Mouse (Mus musculus): ENCODE measurements around the gene Grm7. TPM values are rescaled to one million over a fixed set of nuclear protein-coding genes. Genes with fewer than 3 reads are reported as not detected.
A peak's percentile ranks its signal among the peaks of the same experiment; 100 is the strongest.

Gene Grm7
- total RNA-seq, 2 experiments from 2014 or later = 68.4 to 87.5 TPM

DNA sequence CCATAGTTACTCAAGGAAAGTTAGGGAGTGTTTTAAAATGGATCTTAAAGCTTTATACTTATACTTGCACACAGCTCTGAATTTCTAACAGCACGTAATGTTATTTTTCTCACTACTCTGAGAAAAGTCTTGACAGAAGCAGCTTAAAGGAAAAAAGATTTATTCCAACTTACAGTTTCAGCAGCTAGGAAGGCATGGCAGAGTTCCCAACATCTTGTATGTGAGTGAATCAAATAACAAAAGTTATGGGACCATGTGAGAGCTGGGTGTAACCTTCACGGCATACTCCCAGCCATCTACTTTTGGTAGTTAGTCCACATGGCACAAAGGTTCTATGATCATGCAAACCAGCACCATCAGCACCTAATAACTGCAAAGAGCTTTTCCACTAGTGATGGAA lies 172.9 kb downstream of the Grm7 start:
- DNase-seq (ENCODE audit: low spot score in 2 of 2) = no peak
- intact Hi-C loops (cut with DNase I) = no loop called here

DNA sequence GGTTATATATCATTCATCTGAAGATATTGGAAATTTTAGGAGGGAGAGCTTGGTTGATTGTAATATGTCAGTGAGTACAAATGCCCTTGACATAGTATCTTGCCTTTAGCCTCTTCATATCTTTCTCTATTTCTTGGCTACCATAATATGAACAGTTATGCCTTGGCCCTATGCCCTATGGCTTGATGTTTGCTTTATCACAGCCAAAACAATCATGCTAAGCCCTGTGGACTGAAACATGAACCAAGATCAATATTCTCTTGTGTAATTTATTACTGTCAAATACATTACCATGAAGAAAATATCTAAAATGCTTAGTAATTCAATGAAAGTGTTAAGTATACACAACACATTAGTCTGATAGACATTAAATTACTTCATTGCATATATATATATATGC lies 222.9 kb downstream of the Grm7 start:
- intact Hi-C loops (cut with DNase I) = no loop called here
- DNase-seq (ENCODE audit: low spot score in 2 of 2) = no peak

DNA sequence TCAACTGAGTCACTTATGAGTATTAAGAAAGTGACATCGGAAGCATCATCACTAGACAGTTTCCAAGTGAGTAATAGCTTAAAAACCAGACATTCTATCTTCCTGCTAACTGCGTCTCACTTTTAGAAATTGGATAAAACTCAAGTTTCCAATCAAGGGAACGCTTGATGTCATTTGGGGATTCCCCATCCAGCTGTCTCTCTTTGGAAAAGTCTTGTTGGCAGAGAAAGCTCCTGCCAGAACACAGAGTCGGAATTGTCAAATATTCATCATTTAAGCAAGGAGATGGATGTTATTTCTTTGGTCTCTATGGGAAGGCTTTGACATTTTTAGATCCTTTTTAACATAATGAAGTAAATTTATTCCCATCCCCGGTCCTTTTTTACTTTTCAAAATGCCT lies 336.6 kb downstream of the Grm7 start:
- no peak for DNase-seq (ENCODE audit: low spot score in 2 of 2)
- intact Hi-C loops (cut with DNase I) = no loop called here

DNA sequence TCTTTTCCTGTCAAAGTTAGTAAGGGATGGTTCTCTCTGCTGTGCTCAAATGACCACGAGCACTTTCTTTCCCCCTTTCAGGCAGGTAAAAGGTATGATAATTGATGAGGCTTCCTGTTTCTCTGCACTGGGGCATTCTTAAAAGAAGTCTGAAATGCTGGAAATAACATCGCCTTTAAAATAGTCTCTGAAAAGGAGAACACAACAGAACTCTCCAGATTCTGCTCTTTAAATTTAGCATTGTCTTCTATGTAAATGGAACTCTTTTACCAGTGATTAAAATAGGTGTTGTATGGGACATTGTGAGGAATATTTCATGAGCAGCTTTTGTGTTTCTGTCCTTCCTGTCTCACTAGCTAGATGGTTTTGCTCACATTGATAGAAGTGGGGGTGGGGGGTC lies 393.7 kb downstream of the Grm7 start:
- intact Hi-C loops (cut with DNase I) = no loop called here
- DNase-seq (ENCODE audit: low spot score in 2 of 2) = no peak

DNA sequence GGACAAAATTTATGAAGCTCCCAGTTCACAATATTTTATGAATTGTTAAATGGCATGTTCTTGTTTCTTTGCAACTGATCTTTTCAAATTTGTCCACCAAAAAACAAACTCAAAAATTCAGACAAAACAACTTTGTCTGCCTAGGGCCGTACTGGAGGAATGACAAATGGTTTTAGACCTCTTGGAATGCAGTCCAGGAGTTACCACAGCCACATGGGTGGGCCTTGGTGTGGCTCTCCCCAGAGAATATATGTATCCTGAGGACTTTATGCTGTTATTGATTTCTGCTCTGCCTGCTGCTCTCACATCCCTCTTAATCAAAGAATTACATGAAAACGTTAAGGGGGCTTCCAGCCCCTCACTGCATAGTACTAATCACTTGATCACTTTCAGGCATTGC lies 400.5 kb downstream of the Grm7 start:
- DNase-seq (ENCODE audit: low spot score in 2 of 2) = no peak
- intact Hi-C loops (cut with DNase I) = no loop called here

DNA sequence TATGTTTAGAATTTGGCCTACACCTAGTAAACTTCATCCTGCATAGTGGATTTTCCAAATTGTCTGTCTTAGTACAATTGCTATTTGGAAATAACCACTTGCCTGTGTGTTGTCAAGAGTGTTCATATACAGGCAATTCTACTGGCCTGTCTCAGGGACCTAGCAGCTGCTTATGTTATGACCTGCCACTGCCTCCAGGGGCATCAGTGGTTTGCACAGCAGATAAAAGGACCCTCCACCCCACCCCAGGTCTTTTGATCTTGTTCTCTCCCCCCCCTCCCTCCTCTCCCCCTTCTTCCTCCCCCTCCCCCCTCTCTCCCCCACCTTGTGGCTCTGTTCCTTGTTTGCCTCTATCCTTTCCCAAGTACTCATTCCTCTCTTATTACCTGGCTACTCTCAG lies 403.9 kb downstream of the Grm7 start:
- intact Hi-C loops (cut with DNase I) = no loop called here
- DNase-seq (ENCODE audit: low spot score in 2 of 2) = no peak

DNA sequence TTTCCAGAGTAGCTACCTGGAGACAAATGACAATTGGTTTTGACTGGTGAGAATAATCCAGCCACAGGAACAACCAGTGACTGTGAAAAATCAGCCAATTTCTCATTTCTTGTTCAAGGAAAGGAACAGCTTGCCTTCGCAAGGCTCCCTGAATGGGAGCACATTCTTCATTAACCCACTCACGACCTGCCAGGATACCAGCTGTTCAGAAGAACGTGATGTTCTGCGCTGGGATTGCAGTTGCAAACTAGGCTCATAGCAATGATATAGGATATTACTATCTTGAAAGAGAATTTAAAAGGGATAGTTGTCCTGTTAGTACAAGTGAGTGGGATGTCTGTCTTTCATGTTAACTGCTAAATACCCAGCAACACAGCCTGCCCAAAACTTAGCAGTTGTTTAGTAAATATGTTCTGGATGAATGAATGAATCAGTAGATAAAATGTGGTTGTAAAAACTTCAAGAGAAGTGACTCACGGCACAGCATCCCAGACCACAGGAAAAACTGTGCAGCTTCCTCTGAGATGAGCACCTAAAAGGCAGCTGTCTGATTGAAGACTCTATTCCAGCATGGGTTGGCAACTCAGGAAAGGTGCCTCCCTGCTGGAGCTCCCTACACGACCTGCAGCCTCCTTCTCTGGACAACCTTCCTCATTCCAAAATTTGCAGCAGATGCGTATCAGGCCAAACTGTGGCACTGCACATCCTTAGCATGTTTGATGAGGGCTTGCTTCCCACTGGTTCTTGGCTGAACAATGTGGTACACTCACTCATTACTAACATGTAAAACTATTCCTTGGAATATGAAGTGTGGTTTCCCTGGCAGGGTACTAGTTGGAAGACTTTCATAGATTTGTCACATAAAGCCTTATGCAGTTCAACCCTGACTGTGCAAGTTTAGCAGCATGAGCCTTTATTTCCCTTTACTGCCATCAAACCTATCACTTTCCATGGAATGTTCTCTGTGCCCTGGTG lies 408.9 kb downstream of the Grm7 start:
- intact Hi-C loops (cut with DNase I) = no loop called here
- DNase-seq (ENCODE audit: low spot score in 2 of 2) = peak; percentile 53 to 61

DNA sequence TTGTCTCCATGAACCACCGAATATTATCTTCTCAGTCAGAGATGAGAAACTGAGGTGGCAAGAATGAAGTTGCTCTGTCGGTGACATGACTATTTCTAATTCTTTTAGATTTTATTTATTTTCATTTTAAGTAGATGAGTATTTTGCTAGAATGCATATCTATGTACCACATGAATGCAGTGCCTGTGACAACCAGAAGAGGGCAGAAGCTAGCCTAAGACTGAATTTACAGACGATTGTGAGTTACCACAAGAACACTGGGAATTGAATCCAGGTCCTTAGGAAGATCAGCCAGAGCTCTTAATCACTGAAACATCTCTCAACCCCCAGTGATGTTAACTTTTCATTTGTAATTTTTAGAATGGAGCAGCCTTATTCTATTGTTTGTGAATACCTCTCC lies 412.4 kb downstream of the Grm7 start:
- intact Hi-C loops (cut with DNase I) = no loop called here

DNA sequence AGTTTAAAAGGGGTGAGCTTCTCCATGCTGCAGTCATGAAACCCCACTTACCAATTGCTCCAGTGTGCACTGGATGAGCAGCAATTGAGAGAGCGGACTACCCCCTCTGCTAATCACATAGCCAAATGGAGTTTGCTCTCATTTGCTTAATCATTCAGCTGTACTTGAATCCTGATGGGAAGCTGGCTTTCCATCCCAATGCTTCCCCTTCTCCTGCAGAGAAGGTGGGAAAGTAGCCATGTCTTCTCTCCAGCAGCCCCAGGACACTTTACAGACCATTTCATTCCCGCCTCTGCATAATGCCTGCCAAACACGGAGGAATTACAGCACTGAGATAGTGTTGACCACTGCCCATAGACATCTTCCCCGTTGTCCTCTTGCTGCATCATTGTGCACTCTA lies 414.6 kb downstream of the Grm7 start:
- no peak for DNase-seq (ENCODE audit: low spot score in 2 of 2)
- intact Hi-C loops (cut with DNase I) = no loop called here

More for the DNA sequence above, 412.4 kb downstream of the Grm7 start:
- no peak for DNase-seq (ENCODE audit: low spot score in 2 of 2)

DNA sequence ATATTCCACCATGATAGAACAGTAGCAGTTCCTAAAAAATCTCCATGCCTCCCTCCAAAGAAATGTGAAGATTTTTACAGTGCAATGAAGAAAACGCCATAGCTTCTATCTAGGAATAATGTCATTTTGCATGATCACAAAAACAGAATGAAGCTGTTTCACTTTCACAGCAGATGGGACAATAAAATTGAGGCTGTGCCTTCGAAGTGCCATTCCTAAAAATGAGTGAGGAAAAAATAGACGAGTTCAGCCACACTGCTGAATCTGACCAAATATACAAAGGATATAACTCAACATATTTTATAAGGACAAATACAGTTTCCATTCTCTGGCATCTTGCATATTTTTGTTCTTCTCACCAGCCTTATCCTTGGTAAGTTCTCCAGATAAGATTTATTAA lies 439.2 kb downstream of the Grm7 start:
- DNase-seq (ENCODE audit: low spot score in 2 of 2) = no peak
- intact Hi-C loops (cut with DNase I) = no loop called here

DNA sequence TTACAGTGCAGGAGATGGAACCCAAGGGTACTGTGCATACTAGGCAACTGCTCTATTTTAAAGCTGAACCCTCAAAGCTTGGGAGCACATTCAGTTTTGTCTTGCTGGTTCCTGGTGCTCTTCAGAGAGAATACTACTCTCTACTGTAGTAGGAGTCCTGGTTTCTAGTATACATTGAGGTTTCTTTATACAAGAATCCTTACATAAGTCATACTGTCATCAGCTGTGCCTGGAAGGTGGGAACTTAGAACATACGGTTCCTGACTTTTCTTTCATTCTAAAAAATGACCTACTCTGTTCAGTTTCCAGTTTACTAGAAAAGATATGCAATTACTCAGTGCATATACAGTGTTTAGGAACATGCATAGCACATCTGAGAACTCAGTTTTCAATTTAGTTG lies 449.4 kb downstream of the Grm7 start:
- DNase-seq (ENCODE audit: low spot score in 2 of 2) = no peak
- intact Hi-C loops (cut with DNase I) = no loop called here

DNA sequence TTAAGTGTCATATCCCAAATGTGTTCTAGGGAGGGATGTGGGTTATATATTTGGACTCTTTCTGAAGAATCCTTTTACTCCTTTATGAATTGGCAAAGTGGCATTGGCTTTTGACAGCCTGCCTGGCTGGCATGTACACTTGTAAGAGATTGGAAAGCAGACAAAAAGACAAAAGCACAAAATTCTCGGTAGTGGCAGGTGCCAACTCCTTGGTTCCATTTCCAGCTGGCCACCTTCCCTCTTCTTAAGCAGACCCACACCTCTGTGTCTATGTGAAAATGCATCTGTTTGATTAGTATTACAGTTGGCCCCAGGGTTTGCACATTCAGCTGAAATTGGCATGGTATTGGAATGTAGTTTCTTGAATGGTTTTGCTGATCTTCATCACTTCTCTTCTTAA lies 460.1 kb downstream of the Grm7 start:
- no peak for DNase-seq (ENCODE audit: low spot score in 2 of 2)
- intact Hi-C loops (cut with DNase I) = no loop called here

DNA sequence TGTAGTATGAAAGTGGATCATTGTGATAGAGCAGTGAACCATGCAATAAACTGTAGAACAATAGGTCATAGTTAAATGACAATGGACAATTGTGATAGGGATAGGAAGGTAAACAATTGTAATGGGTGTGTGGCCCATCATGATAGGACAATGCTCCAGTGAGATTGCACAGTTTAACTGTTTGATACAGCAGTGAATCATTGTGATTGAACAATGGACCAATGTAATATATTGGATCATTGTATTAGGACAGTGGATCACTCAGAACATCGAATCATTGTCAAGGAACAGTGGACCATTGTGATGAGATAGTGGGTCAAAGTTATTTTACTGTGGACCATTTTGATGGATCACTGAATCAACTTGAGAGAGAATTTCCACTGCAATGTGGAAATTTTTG lies 515.7 kb downstream of the Grm7 start:
- intact Hi-C loops (cut with DNase I) = no loop called here
- DNase-seq (ENCODE audit: low spot score in 2 of 2) = no peak

DNA sequence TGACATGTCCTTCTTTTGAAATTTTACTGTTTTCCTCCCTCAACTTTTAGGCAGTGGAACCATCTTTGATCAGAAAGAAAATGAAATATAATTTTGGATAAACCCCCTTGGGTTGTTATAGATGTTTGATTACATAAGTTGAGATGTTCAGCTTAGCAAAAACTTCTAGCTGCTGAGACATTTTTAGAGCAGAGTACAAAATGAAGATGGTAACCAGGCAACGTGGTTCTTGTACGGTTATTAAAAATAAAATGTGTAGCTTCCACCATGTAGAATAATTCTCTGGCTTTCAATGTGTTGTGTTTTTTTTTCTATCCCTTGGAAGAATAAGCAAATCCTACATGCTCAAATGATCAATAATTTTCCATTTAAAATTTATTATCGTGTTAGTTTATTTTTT lies 550.0 kb downstream of the Grm7 start:
- DNase-seq (ENCODE audit: low spot score in 2 of 2) = no peak
- intact Hi-C loops (cut with DNase I) = no loop called here

DNA sequence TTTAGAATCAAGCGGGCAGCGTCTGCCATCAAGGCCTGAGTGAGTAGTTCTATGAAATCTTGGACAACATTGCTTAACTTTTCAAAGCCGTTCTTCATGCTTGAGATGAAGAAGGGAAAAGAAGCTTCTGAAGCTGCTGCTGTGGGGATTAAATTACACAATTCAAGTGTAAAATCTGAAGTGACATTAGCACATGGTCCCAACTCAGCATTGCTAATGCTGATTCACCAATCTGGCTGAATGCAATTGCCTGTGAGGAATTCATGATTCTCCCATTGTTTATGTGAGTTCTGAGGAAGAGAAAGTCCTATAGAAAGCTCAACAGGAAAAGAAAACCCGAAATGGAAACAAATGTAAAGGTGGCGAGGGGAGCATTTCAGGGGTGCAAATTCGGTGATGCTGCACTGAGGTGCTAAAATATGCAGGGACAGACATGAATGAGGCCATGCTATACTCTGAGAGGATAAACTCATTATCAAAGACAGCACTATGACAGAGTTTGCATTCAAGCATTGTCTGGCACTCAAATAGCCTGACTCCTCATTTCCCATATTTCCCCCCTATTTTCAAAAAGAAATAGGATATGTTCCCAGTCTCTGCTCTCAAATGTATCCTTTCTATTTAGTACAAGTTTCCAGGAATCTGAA lies 575.8 kb downstream of the Grm7 start:
- DNase-seq (ENCODE audit: low spot score in 2 of 2) = no peak
- intact Hi-C loops (cut with DNase I) = no loop called here

DNA sequence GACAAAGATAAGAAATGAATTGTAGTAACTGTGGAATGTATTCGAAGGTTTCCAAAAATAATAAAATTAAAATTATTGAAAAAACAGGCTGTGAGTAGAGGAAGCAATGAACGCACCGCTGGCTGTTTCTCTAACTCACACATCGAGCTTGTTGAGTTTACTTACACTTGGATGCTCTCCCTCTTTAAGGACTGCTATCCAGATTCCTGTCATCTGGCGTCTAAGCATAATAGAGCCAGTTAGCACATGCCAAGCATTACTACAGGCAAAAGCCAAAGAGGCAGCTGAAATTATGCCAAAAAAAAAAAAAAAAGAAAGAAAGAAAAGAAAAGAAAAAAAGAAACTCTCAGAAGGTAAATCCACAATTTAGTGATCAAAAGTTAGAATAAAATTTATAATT lies 609.8 kb downstream of the Grm7 start:
- no peak for DNase-seq (ENCODE audit: low spot score in 2 of 2)
- intact Hi-C loops (cut with DNase I) = no loop called here

DNA sequence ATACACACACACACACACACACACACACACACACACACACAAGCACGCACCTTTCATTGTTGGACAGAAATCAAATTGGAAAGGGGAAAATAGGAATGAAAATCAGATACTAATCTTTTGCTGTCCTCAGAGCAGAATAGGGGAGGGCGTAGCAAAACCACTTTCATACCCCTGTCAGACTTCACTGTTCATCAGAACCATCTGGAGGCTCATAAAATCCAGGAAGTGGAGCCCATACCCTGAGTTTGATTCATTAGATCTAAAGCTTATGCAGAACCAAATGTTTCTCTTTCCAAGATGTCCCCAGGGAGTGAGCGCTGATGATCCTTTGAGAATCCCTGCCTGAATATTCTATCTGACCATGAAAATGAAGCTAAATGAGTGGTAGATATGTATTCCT lies 611.6 kb downstream of the Grm7 start:
- intact Hi-C loops (cut with DNase I) = no loop called here
- no peak for DNase-seq (ENCODE audit: low spot score in 2 of 2)

DNA sequence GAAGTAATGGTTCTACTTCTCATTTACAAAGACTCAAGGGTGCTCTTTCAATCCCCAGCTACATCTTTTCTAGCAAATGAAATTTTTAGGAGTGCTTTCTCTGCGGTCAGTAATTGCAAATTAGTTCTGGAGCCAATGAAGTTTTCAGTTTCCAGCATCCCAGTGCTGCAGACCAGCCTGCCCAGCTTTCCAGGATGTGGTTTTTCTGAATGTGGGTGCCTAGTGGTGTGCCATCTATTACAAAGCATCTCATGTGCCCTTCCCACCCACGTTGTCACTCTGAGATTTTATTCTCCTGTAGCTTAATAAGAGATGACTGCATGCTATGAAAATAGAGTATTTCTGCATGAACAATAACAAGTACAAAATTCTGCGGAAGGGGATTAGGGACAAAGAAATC lies 612.9 kb downstream of the Grm7 start:
- intact Hi-C loops (cut with DNase I) = no loop called here

DNA sequence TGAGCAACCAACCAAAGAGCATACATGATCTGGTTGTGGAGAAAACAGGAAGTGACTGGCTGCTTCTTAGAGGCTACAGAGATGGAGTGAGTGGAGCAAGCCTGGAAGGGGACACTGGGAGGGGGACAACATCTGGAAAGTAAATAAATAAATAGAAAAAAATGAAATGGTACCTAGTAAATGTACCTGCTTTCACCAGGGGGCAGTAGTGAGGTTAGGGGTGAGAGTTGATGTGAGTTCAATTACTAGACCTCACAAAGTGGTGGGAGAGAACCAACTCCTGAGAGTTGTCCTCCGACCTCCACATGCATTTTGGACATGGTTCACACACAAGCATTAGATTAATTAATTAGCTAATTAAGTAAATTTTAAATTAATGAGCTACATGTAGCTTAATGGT lies 615.8 kb downstream of the Grm7 start:
- DNase-seq (ENCODE audit: low spot score in 2 of 2) = no peak
- intact Hi-C loops (cut with DNase I) = no loop called here

More for the DNA sequence above, 612.9 kb downstream of the Grm7 start:
- no peak for DNase-seq (ENCODE audit: low spot score in 2 of 2)

DNA sequence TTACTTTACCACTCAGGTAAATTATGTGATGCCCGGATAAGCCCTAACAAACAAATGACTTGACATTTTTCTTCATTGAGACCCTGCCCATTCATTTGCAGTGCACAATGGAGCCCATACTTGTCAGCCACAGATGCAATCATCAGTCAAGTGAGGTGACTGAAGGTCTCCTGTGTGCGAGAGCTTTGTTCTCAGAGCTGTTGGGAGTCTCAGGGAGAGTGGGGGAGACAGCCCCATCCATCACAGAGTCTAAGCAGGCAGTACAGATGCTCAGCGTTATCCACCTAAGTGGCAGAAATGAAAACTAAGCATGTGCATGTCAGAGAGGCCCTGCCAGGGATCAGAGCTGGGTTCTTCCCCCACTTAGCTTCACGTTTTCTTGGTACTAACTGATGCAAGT lies 631.3 kb downstream of the Grm7 start:
- intact Hi-C loops (cut with DNase I) = no loop called here
- no peak for DNase-seq (ENCODE audit: low spot score in 2 of 2)

DNA sequence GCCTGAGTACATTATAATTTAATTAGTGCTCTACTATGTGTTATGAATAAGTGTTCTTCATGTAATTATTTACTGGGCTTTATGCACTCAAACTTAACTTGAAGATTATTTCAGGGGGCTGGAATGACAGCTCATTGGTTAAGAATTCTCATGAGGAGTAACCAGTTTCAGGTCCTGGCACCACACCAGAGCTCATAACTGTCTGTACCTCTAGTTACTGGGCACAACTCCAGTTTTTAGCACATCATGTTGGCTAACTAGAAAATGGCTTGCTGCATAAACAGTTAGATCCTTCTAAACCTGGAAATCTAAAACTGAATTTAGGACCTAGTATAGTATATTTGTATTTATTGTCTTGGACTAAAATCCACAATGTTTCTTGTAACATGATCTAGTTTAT lies 633.1 kb downstream of the Grm7 start:
- intact Hi-C loops (cut with DNase I) = no loop called here
- DNase-seq (ENCODE audit: low spot score in 2 of 2) = no peak
